Mouse (Mus musculus) cortical plate, adult 2 months (tissue): ENCODE measurements around the gene Gm28845. TPM values are rescaled to one million over a fixed set of nuclear protein-coding genes. Genes with fewer than 3 reads are reported as not detected.
"Not testable (repeated sequence)": the region's sequence is repeated elsewhere in the genome, so short reads cannot be mapped to it uniquely, and the experiment has no call there.

Experiments used
- H3K27ac ChIP-seq: fragments of 200-500 bp; 2 replicates; pipeline ENCODE4 v1.5.1; 2012; ENCODE audit warnings: low read length, control low read depth, inconsistent platforms; ENCODE audit not compliant: insufficient read depth
- H3K4me1 ChIP-seq: fragments of 200-500 bp; 2 replicates; pipeline ENCODE4 v1.6.1; 2011; ENCODE audit warnings: low read length; ENCODE audit not compliant: control insufficient read depth, insufficient read depth
- H3K4me3 ChIP-seq: fragments of 200-500 bp; 2 replicates; pipeline ENCODE4 v1.5.1; 2011; ENCODE audit warnings: mild to moderate bottlenecking, low read length, control low read depth; ENCODE audit not compliant: insufficient read depth
- CTCF ChIP-seq: fragments of 200-500 bp; IDR thresholded peaks from 2 replicates; pipeline ENCODE4 v1.5.1; 2011; ENCODE audit warnings: mild to moderate bottlenecking, control low read depth, low read length; ENCODE audit not compliant: insufficient read depth; ENCODE audit errors: extremely low read depth
- POLR2A ChIP-seq: fragments of 200-500 bp; IDR thresholded peaks from 2 replicates; pipeline ENCODE4 v1.6.1; 2011; ENCODE audit warnings: mild to moderate bottlenecking, low read length, control low read depth; ENCODE audit not compliant: insufficient read depth; ENCODE audit errors: extremely low read depth
- polyA plus RNA-seq: library from polyadenylated mRNA; depleted of rRNA; stranded (reverse); fragments of >200 nt; gene quantifications from 2 replicates; pipeline ENCODE4 v1.2.3, GENCODE M21; 2012; rRNA removed

Gm28845 gene
- polyA plus RNA-seq, 1 experiment: 1.7 TPM

DNA sequence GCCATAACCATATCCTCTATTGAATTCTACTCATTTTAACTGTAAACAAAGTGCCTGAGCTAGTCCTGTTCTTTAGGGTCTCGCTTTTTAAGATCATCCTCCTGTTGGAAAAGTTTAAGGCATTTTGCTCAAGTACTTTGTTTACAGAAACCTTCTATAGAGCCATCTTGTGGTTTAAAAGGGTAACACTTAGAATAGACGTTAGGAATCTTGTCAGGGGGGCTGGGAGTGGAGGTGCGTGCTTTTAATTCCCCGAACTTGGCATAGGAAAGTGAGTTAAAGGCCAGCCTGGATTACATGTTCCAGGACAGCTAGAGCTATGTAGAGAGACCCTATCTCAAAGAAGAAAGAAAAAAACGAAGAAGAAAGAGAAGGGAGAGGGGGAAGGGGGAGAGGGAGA is 43.8 kb downstream of the Gm28845 start:
- no peak overlapping the region for H3K4me3 ChIP-seq
- H3K27ac ChIP-seq: no peak overlapping the region
- no peak for TF ChIP-seq CTCF
- TF ChIP-seq POLR2A: no peak
- no peaks in the 10 kb centered on the region for H3K4me1 ChIP-seq

DNA sequence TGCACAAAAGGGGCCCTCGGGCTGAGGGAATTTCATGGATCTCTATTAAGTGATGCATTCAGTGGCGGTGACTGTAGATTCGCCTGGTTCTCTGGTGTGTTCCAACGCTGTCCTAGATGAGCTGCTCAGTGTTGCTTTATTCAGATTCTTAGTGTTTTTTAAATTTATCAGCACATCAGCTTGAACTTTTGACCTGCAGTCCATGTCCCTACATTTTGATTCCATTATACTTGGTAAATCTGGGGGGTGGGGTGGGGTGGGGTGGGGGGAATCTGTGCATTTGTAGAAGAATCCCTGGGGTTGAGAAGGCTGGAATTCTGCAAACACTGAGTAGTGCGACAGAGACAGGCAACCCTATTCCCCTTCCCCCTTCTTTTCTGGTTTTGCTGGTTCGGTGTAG is 45.8 kb downstream of the Gm28845 start, which contains the start of gene Crygc:
Gene Crygc, minus strand, starts transcription at position 101 of the 400 bp plus-strand sequence.
- TF ChIP-seq CTCF: no peak
- no peak for TF ChIP-seq POLR2A
- Histone ChIP-seq H3K27ac (no peak within 1 kb of the TSS), H3K4me3 (no peak within 1 kb of the TSS), H3K4me1 (no peaks in the 10 kb centered on the region)

DNA sequence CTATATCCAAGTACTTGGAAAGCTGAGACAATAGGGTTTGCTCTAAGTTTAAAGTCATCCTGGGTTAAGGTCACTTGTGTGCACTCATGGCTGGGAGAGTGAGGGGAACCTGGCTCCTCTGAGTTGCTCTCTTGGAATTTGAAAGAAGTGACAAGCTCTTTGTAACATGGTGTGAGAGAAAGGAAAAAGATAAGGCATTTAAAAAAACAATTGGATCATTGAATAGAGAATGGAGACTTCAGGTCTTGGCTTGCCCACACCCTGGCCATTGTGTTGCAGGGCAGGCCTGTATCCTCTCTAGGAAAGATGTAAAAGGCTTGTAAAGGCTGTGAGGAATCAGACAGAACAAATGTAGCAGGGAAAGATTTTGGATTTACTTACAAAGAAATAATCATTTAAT is 51.5 kb downstream of the Gm28845 start:
- Histone ChIP-seq H3K4me1 (no peaks in the 10 kb centered on the region), H3K27ac (no peak overlapping the region), H3K4me3 (no peak overlapping the region)
- TF ChIP-seq POLR2A (no peak), CTCF (no peak)

DNA sequence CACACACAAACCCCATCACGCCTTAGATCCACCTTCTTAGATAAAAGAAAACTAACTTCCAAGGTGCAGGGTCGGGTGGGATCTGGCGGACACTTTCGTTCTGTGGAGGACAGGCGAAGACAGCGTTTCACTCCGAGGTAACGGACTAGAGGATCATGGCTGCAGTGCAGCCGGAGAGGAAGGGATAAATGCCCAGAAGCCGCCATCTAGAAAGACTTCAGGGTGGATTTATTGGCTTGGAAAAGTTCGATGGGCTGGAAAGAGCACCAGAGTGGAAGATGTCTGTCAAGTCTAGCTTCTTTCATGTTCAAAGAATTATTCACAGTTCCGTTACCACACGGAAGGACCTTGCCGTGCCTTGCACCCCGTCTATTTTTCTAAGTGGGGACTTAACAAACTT is 55.2 kb downstream of the Gm28845 start:
- H3K27ac ChIP-seq: no peak overlapping the region
- TF ChIP-seq CTCF: no peak
- no peak for TF ChIP-seq POLR2A
- no peaks in the 10 kb centered on the region for H3K4me1 ChIP-seq
- no peak overlapping the region for H3K4me3 ChIP-seq

DNA sequence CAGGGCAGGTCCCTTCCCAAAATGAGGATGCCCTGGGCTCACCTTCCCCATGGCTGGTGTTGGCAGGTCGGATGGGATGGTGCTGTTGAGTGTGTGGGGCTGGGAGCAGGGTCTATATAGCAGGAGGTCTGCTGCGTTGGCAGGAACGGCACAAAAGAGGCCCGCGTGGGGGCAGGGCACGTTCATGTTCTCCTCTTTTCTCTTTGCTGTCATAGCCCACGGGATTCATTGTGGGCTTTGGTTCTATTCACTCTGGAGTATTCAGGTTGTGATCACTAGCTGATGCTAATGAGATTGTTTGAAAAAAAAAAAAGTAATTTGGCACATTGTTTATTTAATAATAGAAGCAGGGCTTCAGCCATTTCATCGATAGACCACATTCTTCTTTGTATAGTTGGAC is 56.0 kb downstream of the Gm28845 start, which contains the start of gene Crygd:
Gene Crygd, minus strand, starts transcription at position 101 of the 400 bp plus-strand sequence.
- H3K4me1 ChIP-seq: no peaks in the 10 kb centered on the region
- TF ChIP-seq POLR2A (no peak), CTCF (no peak)

DNA sequence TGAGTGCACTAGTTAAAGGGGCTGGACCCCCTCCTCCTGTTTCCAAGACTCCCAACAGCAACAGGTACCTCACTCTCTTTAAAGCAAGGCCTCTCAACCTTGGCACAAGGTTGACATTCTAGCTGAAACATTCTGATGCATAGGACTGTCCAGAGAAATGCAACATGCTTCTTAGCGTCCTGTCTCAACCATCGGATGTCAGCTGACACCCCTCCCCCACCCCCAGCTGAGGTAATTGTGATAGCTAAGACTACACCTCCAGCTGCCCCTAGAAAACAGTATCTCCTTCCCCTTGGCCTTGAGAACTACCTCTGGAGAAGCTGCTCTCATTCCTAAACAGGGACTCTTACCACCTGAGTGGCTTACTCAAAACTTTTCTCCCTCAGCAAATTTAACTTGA is 67.2 kb downstream of the Gm28845 start:
- H3K4me3 ChIP-seq: no peak overlapping the region
- H3K27ac ChIP-seq: no peak overlapping the region
- no peaks in the 10 kb centered on the region for H3K4me1 ChIP-seq
- no peak for TF ChIP-seq POLR2A
- TF ChIP-seq CTCF: no peak

More for the DNA sequence above, 56.0 kb downstream of the Gm28845 start, which contains the start of gene Crygd:
- no peak within 1 kb of the TSS for H3K4me3 ChIP-seq
- H3K27ac ChIP-seq: no peak within 1 kb of the TSS

DNA sequence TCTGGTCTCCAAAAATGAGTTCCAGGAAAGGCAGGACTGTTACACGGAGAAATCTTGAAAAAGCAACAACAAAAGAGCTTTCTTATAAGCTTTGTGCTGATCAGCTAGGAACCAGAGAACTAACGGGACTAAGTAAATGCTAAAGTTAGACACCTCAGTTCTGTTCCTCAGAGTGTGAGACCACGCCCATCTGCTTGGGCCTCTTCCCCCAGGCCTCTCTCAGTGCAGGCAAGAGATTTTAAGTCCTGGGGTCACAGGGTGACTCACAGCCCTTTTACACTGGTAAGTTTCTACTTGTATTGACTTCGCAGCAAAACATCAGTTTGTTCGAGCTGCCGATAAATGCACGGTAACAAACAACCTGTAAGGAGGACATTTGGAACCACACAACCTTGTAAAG is 67.7 kb downstream of the Gm28845 start:
- H3K4me3 ChIP-seq: no peak overlapping the region
- TF ChIP-seq POLR2A (no peak), CTCF (no peak)
- H3K4me1 ChIP-seq: no peaks in the 10 kb centered on the region
- no peak overlapping the region for H3K27ac ChIP-seq

DNA sequence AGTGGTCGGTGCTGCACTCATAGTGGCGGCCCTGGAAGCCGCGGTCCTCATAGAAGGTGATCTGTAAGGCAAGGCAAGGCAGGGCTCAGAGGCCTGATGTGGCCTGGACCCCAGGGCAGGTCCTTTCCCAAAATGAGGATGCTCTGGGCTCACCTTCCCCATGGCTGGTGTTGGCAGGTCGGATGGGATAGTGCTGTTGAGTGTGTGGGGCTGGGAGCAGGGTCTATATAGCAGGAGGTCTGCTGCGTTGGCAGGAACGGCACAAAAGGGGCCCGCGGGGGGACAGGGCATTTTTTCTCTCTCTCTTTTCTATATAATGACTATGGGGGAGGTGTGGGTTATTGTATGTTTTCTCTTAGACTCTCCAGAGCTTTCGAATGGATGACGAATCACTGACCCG is 68.4 kb downstream of the Gm28845 start, which contains the start of gene Cryge:
Gene Cryge, minus strand, starts transcription at position 198 of the 400 bp plus-strand sequence.
- not testable (repeated sequence) for H3K27ac ChIP-seq, H3K4me1 ChIP-seq, H3K4me3 ChIP-seq

Other genes starting within 250 kb of the Gm28845 start
- 15.2 and 15.4 TPM in 2 replicates for gene Plekhm3, start 162.7 kb downstream of the Gm28845 start, polyA plus RNA-seq
- gene Akr1cl, start 86.8 kb downstream of the Gm28845 start, polyA plus RNA-seq: not detected in 2 replicates
- not detected in 2 replicates for gene Cryge, start 68.4 kb downstream of the Gm28845 start, polyA plus RNA-seq
- not detected in 2 replicates for gene Crygd, start 56.1 kb downstream of the Gm28845 start, polyA plus RNA-seq
- gene Crygc, start 45.9 kb downstream of the Gm28845 start, polyA plus RNA-seq: not detected in 2 replicates
- gene Crygb, start 37.3 kb downstream of the Gm28845 start, polyA plus RNA-seq: not detected in 2 replicates
- gene Cryga, start 16.2 kb downstream of the Gm28845 start, polyA plus RNA-seq: 1.1 and 1.3 TPM in 2 replicates
- gene D630023F18Rik, start 3.7 kb upstream of the Gm28845 start, polyA plus RNA-seq: 4.7 and 6.8 TPM in 2 replicates
- 36.7 and 37.6 TPM in 2 replicates for gene Idh1, start 66.9 kb upstream of the Gm28845 start, polyA plus RNA-seq
- 13.2 and 13.5 TPM in 2 replicates for gene Pikfyve, start 67.1 kb upstream of the Gm28845 start, polyA plus RNA-seq
- gene Pth2r, start 162.5 kb upstream of the Gm28845 start, polyA plus RNA-seq: 1.1 and 1.3 TPM in 2 replicates